Mouse (Mus musculus): ENCODE data around the gene Gm8906.
"Not testable (repeated sequence)": the region's sequence is repeated elsewhere in the genome, so short reads cannot be mapped to it uniquely, and the experiment has no call there.

Gm8906 gene

GRCm38 (mm10) chr5:11502385-11502784, at the start of gene Gm8906:
Gm8906 (plus strand) TSS chr5:11502685.
- not testable (repeated sequence) for DNase-seq (ENCODE audit: low spot score in 2 of 2)
